Mouse (Mus musculus) spleen, adult 2 months (tissue): ENCODE data around the gene Gprin3. TPM values are rescaled to one million over a fixed set of nuclear protein-coding genes. Genes with fewer than 3 reads are reported as not detected.

ENCODE experiments used
- DNase-seq, 2 experiments: peaks; one replicate each; pipeline versions ENCODE4 v3.0.0 to v3.0.0-alpha.2; 2012 to 2021; ENCODE audit warnings: low spot score in 2 of 2, low read depth in 1 of 2
- H3K27ac ChIP-seq: fragments of 200-500 bp; 2 replicates; pipeline ENCODE4 v1.5.1; 2012; ENCODE audit warnings: low read length, inconsistent platforms; ENCODE audit not compliant: insufficient read depth
- H3K27me3 ChIP-seq: fragments of 200-500 bp; 2 replicates; pipeline ENCODE4 v1.6.1; 2012; ENCODE audit warnings: mild to moderate bottlenecking, moderate library complexity, low read length, inconsistent platforms; ENCODE audit not compliant: control insufficient read depth, insufficient read depth
- H3K36me3 ChIP-seq: fragments of 200-500 bp; 2 replicates; pipeline ENCODE4 v1.6.1; 2012; ENCODE audit warnings: mild to moderate bottlenecking, low read length, inconsistent platforms; ENCODE audit not compliant: control insufficient read depth, insufficient read depth
- H3K4me1 ChIP-seq: fragments of 200-500 bp; 2 replicates; pipeline ENCODE4 v1.6.1; 2011; ENCODE audit warnings: inconsistent platforms; ENCODE audit not compliant: control insufficient read depth, insufficient read depth, insufficient read length
- H3K4me3 ChIP-seq: fragments of 200-500 bp; 2 replicates; pipeline ENCODE4 v1.5.1; 2011; ENCODE audit warnings: mild to moderate bottlenecking, inconsistent platforms; ENCODE audit not compliant: insufficient read depth, insufficient read length; ENCODE audit errors: extremely low read depth
- CTCF ChIP-seq: fragments of 200-500 bp; IDR thresholded peaks from 2 replicates; pipeline ENCODE4 v1.5.1; 2011; ENCODE audit warnings: mild to moderate bottlenecking, inconsistent platforms; ENCODE audit not compliant: insufficient read depth, insufficient read length, insufficient replicate concordance; ENCODE audit errors: extremely low read depth
- POLR2A ChIP-seq: fragments of 200-500 bp; IDR thresholded peaks from 2 replicates; pipeline ENCODE4 v1.6.1; 2011; ENCODE audit warnings: low read depth, low read length, inconsistent platforms
- WGBS: fragments of 180-500 bp; shearing (Covaris S2); methylation state at CpG from one replicate; pipeline ENCODE4 v1.1.7; 2018; 5-methylcytosine and 5-hydroxymethylcytosine counted together
- polyA plus RNA-seq: library from polyadenylated mRNA; depleted of rRNA; stranded (reverse); fragments of >200 nt; gene quantifications from 2 replicates; pipeline ENCODE4 v1.2.3, GENCODE M21; 2012

Gene Gprin3
- polyA plus RNA-seq, 1 experiment, result 0.50 TPM

- H3K4me3 ChIP-seq, result no peak overlapping the region
- DNase-seq, result no peak
Observed at GRCm38 (mm10) chr6:59424871-59425740, 988 bp downstream of the Gprin3 start.

GRCm38 (mm10) chr6:59423836-59424235 is 2.3 kb downstream of the Gprin3 start:
- no peak overlapping the region for H3K4me3 ChIP-seq
- H3K27ac ChIP-seq, result no peak overlapping the region
- H3K27me3 ChIP-seq, result no peaks in the 10 kb centered on the region
- H3K4me1 ChIP-seq, result peaks cover 7% of the 10 kb centered on the region; the same call in 1 of the 2 replicates
- no peak for DNase-seq
- TF ChIP-seq POLR2A, result no peak
- TF ChIP-seq CTCF, result no peak
- no peaks in the 10 kb centered on the region for H3K36me3 ChIP-seq
- 90% methylated on average over 1 of the region's 1 CpGs for WGBS

More at GRCm38 (mm10) chr6:59424871-59425740, 988 bp downstream of the Gprin3 start:
- H3K27me3 ChIP-seq, result no peaks in the 10 kb centered on the region
- TF ChIP-seq POLR2A (no peak), CTCF (no peak)
- WGBS, result 66% methylated on average over 10 of the region's 10 CpGs
- H3K4me1 ChIP-seq, result peaks cover 7% of the 10 kb centered on the region; the same call in 1 of the 2 replicates
- no peaks in the 10 kb centered on the region for H3K36me3 ChIP-seq
- H3K27ac ChIP-seq, result no peak overlapping the region

- no peak overlapping the region for H3K27ac ChIP-seq
- WGBS, result 73% methylated on average over 3 of the region's 3 CpGs
- H3K36me3 ChIP-seq, result no peaks in the 10 kb centered on the region
- no peaks in the 10 kb centered on the region for H3K27me3 ChIP-seq
- no peak overlapping the region for H3K4me3 ChIP-seq
- no peak for TF ChIP-seq POLR2A
- H3K4me1 ChIP-seq, result no peaks in the 10 kb centered on the region
- no peak for DNase-seq
Observed at GRCm38 (mm10) chr6:59419264-59419663, 6.8 kb downstream of the Gprin3 start.

GRCm38 (mm10) chr6:59418659-59419058 is 7.4 kb downstream of the Gprin3 start:
- TF ChIP-seq CTCF, result no peak
- no peak for TF ChIP-seq POLR2A
- no peak for DNase-seq
- no peaks in the 10 kb centered on the region for H3K4me1 ChIP-seq
- 46% methylated on average over 2 of the region's 2 CpGs for WGBS
- H3K27me3 ChIP-seq, result no peaks in the 10 kb centered on the region
- no peak overlapping the region for H3K27ac ChIP-seq
- no peak overlapping the region for H3K4me3 ChIP-seq
- no peaks in the 10 kb centered on the region for H3K36me3 ChIP-seq

- 89% methylated on average over 6 of the region's 6 CpGs for WGBS
- H3K27ac ChIP-seq, result no peak overlapping the region
- H3K27me3 ChIP-seq, result no peaks in the 10 kb centered on the region
- H3K36me3 ChIP-seq, result no peaks in the 10 kb centered on the region
- TF ChIP-seq CTCF (no peak), POLR2A (no peak)
- H3K4me1 ChIP-seq, result peaks cover 2% of the 10 kb centered on the region; the same call in 1 of the 2 replicates
- no peak for DNase-seq
- no peak overlapping the region for H3K4me3 ChIP-seq
Observed at GRCm38 (mm10) chr6:59414816-59415215, 11.3 kb downstream of the Gprin3 start.

- Histone ChIP-seq H3K36me3 (no peaks in the 10 kb centered on the region), H3K4me3 (no peak overlapping the region), H3K27me3 (no peaks in the 10 kb centered on the region), H3K27ac (peak overlapping the region; percentile 41; the same call in 1 of the 2 replicates), H3K4me1 (peaks cover 2% of the 10 kb centered on the region; the same call in 1 of the 2 replicates)
- DNase-seq, result peak; percentile 6 to 29
- 7% methylated on average over 13 of the region's 13 CpGs for WGBS
- TF ChIP-seq CTCF (no peak), POLR2A (no peak)
Observed at GRCm38 (mm10) chr6:59412417-59413346, 13.4 kb downstream of the Gprin3 start.
